Mouse (Mus musculus) kidney, embryonic 16.5 days (tissue): ENCODE results near the gene Btg2. TPM values are rescaled to one million over a fixed set of nuclear protein-coding genes. Genes with fewer than 3 reads are reported as not detected.
A peak's percentile ranks its signal among the peaks of the same experiment; 100 is the strongest.

Experiments
- ATAC-seq: fragments of 200-750 bp; cut with Nextera tagmentation; 2 replicates; pipeline ENCODE4 v1.8.0; 2017; ENCODE audit warnings: moderate TSS enrichment; ENCODE audit not compliant: low FRiP score, low TSS enrichment
- H3K27ac ChIP-seq: fragments of 300-500 bp; sonication (generic); 2 replicates; pipeline ENCODE4 v1.5.1; 2014; ENCODE audit warnings: low read length
- H3K27me3 ChIP-seq: fragments of 300-500 bp; sonication (generic); 2 replicates; pipeline ENCODE4 v1.6.1; 2014; ENCODE audit warnings: low read length, control low read depth, mixed read lengths; ENCODE audit not compliant: insufficient read depth
- H3K36me3 ChIP-seq: fragments of 300-500 bp; sonication (generic); 2 replicates; pipeline ENCODE4 v1.6.1; 2014; ENCODE audit warnings: low read length, control low read depth, mixed read lengths; ENCODE audit not compliant: insufficient read depth
- H3K4me1 ChIP-seq: fragments of 300-500 bp; sonication (generic); 2 replicates; pipeline ENCODE4 v1.6.1; 2014; ENCODE audit warnings: low read length, control low read depth, mixed read lengths; ENCODE audit not compliant: insufficient read depth
- H3K4me2 ChIP-seq: fragments of 300-500 bp; sonication (generic); replicated peaks from 2 replicates; pipeline ENCODE4 v1.6.1; 2014; ENCODE audit warnings: low read depth, low read length
- H3K4me3 ChIP-seq: fragments of 300-500 bp; sonication (generic); 2 replicates; pipeline ENCODE4 v1.5.1; 2014; ENCODE audit warnings: mild to moderate bottlenecking, low read length
- H3K9ac ChIP-seq: fragments of 300-500 bp; sonication (generic); replicated peaks from 2 replicates; pipeline ENCODE4 v1.6.1; 2014; ENCODE audit warnings: low read length
- H3K9me3 ChIP-seq: fragments of 300-500 bp; sonication (generic); 2 replicates; pipeline ENCODE4 v1.6.1; 2016; ENCODE audit warnings: low read length, control low read depth
- WGBS: fragments of 180-500 bp; shearing (Covaris S2); extraction: QIAGEN DNeasy Blood & Tissue Kit; methylation state at CpG from one replicate; pipeline ENCODE4 v1.1.7; 2014; 5-methylcytosine and 5-hydroxymethylcytosine counted together
- polyA plus RNA-seq: library from polyadenylated mRNA; unstranded; fragments of >200 nt; fragmentation: Nextera tagmentation; extraction: Ambion mirVana; gene quantifications from 2 replicates; pipeline ENCODE4 v1.2.1, GENCODE M21; 2015

Gene Btg2
- polyA plus RNA-seq, 1 experiment from 2014 or later: 38.2 TPM

DNA sequence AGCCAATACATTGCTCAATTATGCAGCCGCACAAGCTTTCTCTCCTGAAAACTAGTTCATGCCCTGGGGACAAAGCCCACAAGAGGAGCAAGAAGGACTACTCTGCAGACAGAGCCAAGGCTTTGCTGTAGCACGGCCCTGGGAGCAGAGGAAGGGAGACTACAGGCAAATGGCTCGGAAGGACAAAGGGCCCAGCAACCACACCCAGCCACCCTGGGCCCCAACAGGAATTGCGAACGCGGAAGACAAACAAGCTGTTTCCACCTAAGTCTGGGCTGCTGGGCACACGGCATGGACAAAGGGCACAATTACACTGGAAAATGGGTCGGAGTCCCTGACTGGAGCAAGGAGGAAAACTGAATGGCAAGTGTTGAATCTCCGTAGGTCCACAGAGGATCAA lies 23.9 kb downstream of the Btg2 start:
- Histone ChIP-seq H3K9me3 (no peaks in the 10 kb centered on the region), H3K4me3 (no peak overlapping the region), H3K4me2 (no peak overlapping the region), H3K4me1 (peaks cover 21% of the 10 kb centered on the region), H3K36me3 (no peaks in the 10 kb centered on the region), H3K27me3 (no peaks in the 10 kb centered on the region), H3K27ac (peak overlapping the region; percentile 22; the same call in 1 of the 2 replicates), H3K9ac (no peak overlapping the region; the same call in 1 of the 2 replicates)
- no peak for ATAC-seq
- WGBS: 48% methylated on average over 9 of the region's 9 CpGs

DNA sequence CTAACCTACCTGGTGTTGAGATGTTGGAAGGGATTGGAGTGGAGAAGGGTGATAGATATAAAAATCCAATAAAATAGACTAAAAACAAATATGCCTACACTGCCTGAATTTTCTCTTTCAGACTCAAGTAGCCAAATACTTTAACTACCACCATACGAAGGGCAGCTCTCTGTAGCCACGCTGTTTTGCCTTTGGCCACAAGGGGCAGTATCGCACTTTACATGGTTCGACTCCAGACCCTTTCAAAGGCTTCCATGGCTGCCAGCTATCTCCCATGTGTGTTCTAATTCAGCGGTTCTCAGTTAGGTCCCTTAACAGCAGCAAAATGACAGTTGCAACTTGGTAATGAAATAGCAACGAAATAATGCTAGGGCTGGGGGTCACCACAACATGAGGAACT lies 25.7 kb downstream of the Btg2 start:
- Histone ChIP-seq H3K4me3 (no peak overlapping the region), H3K9me3 (no peaks in the 10 kb centered on the region), H3K27ac (no peak overlapping the region), H3K36me3 (no peaks in the 10 kb centered on the region), H3K27me3 (no peaks in the 10 kb centered on the region), H3K9ac (no peak overlapping the region), H3K4me1 (peaks cover 9% of the 10 kb centered on the region; the same call in 1 of the 2 replicates), H3K4me2 (no peak overlapping the region)
- 6% methylated on average over 6 of the region's 6 CpGs for WGBS
- ATAC-seq: no peak

DNA sequence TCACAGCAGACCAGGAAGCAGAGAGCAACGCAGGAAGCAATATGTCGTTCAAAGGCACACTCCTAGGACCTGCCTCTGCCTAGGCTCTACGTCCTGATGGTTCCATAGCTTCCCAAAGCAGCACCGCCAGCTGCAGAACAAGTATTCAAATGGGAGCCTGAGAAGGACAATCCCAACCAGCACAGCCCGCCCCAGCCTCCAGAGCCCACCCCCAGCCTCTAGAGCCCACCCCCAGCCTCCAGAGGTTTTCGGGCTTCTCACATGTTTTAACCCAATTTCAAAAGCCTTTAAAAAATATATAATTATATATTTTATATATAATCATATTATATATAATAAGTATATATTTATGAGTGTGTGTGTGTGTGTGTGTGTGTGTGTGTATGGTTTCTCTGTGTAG lies 29.4 kb downstream of the Btg2 start:
- Histone ChIP-seq H3K36me3 (no peaks in the 10 kb centered on the region), H3K27me3 (peaks cover 6% of the 10 kb centered on the region; the same call in 1 of the 2 replicates), H3K4me2 (no peak overlapping the region), H3K4me1 (peaks cover 8% of the 10 kb centered on the region), H3K9me3 (no peaks in the 10 kb centered on the region), H3K9ac (no peak overlapping the region), H3K4me3 (no peak overlapping the region), H3K27ac (no peak overlapping the region)
- no peak for ATAC-seq
- 77% methylated on average over 6 of the region's 6 CpGs for WGBS

DNA sequence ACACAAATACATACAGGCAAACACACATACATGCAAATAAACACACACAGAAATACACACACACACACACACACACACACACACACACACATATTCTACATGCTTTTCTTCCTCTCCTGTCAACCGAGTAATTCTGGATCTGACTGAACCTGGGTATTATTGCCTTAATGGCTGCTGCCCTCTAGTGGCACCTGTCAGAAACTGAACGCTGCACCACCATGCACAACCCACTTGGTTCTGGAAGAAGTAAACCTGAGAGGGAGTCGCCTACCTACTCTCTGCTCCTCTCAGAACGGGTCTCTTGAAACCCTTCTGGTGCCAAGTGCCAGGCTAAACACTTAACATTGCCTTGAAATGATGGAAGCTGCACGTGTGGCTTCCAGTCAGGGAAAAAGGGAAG lies 30.2 kb downstream of the Btg2 start:
- Histone ChIP-seq H3K36me3 (no peaks in the 10 kb centered on the region), H3K4me2 (no peak overlapping the region), H3K4me1 (peaks cover 8% of the 10 kb centered on the region), H3K9me3 (no peaks in the 10 kb centered on the region), H3K27ac (no peak overlapping the region), H3K4me3 (no peak overlapping the region), H3K27me3 (peaks cover 6% of the 10 kb centered on the region; the same call in 1 of the 2 replicates), H3K9ac (no peak overlapping the region)
- WGBS: 7% methylated on average over 5 of the region's 5 CpGs
- ATAC-seq: no peak; the same call in 1 of the 2 replicates

DNA sequence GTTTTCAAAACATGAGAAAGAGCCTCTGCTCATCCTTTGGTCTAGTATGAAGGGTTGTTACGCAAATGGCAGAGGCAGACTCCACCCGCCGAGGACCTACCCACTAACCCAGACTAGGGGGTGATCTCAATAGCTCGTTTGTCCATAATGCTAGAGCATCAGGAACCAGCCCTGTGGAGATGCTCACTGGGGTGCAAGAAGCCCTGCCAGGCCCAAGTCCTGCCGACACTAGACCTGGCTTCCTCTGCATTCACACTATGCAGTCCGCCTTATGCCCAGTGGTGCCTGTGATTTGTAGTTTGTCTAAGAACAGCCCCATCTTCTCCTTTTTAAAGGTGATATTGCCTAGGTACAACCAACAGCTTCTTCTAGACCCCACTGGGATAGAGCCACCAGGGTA lies 31.5 kb downstream of the Btg2 start:
- no peak overlapping the region for H3K27ac ChIP-seq

DNA sequence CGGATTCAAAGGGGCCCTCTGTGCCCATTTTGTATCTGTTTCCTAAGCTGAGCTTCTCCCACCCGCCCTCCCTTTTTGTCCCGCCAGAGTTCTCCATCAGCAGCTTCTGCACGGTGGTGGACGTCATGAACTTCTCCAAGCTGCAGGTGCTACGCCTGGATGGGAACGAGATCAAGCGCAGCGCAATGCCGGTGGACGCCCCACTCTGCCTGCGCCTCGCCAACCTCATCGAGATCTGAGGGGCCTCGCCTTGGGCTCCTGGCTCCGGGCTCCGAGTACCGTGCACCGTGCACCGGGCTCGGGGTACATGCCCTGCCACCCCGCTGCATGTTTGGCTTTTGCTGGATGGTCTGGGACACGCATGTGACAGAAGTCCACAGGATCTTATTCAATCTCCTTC lies 32.5 kb downstream of the Btg2 start:
- peak overlapping the region; percentile 61 for H3K4me2 ChIP-seq
- peak overlapping the region; percentile 63 for H3K9ac ChIP-seq
- H3K4me1 ChIP-seq: peaks cover 8% of the 10 kb centered on the region
- peak overlapping the region; percentile 28 for H3K4me3 ChIP-seq
- no peaks in the 10 kb centered on the region for H3K36me3 ChIP-seq
- 20% methylated on average over 23 of the region's 23 CpGs for WGBS
- peak; percentile 49; the same call in 1 of the 2 replicates for ATAC-seq
- H3K27ac ChIP-seq: no peak overlapping the region
- H3K27me3 ChIP-seq: peaks cover 6% of the 10 kb centered on the region; the same call in 1 of the 2 replicates
- H3K9me3 ChIP-seq: no peaks in the 10 kb centered on the region

More for the DNA sequence above, 31.5 kb downstream of the Btg2 start:
- H3K4me2 ChIP-seq: no peak overlapping the region
- ATAC-seq: no peak
- no peak overlapping the region for H3K4me3 ChIP-seq
- no peak overlapping the region for H3K9ac ChIP-seq
- H3K36me3 ChIP-seq: no peaks in the 10 kb centered on the region
- H3K9me3 ChIP-seq: no peaks in the 10 kb centered on the region
- H3K27me3 ChIP-seq: peaks cover 6% of the 10 kb centered on the region; the same call in 1 of the 2 replicates
- WGBS: 80% methylated on average over 6 of the region's 6 CpGs
- H3K4me1 ChIP-seq: peaks cover 8% of the 10 kb centered on the region

DNA sequence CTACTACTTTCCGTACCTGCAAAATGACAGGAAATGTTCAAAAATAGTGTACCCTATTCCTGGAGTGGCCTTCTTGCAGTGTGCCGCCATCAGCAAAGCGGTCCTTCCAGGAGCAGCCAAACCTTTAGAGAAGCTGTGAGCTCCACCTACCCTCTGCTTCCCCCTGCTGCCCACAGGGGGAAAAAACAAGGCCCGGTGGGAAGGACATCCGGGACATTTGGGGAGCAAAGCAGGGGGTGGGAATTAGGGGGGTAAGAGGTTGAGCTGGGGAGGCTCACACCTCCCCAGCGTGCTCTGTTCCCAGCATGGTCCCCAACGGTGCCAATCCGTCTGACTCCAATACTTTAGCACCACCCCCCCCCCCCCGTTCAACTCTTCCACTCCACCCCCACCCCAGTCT lies 32.9 kb downstream of the Btg2 start:
- Histone ChIP-seq H3K4me1 (peaks cover 8% of the 10 kb centered on the region), H3K4me2 (peak overlapping the region; percentile 61), H3K4me3 (peak overlapping the region; percentile 28), H3K9ac (peak overlapping the region; percentile 63), H3K36me3 (no peaks in the 10 kb centered on the region), H3K9me3 (no peaks in the 10 kb centered on the region), H3K27ac (no peak overlapping the region), H3K27me3 (peaks cover 6% of the 10 kb centered on the region; the same call in 1 of the 2 replicates)
- 6% methylated on average over 8 of the region's 9 CpGs for WGBS
- peak; percentile 60; the same call in 1 of the 2 replicates for ATAC-seq

DNA sequence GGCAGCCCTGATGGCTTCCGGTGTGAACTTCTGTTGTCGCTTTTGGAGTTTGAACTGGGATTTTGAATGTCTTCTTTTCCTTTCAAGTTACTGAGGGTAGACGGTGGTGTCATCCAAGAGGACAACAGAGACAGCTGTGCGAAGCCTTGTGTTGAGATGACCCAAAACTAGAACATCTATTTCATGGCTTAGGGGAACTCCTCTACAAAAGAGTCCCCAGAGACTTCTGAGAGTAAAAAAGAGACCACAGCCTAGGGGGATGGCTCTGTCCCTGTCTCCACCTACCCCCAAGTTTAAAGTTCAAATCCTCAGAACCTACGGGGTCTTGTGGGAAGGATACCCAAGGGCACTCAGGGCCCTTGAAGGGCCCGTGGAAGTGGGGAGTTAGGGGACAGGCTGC lies 34.1 kb downstream of the Btg2 start:
- Histone ChIP-seq H3K4me1 (peaks cover 8% of the 10 kb centered on the region), H3K36me3 (no peaks in the 10 kb centered on the region), H3K4me3 (no peak overlapping the region), H3K27me3 (peaks cover 6% of the 10 kb centered on the region; the same call in 1 of the 2 replicates), H3K9me3 (no peaks in the 10 kb centered on the region), H3K4me2 (no peak overlapping the region), H3K9ac (no peak overlapping the region), H3K27ac (no peak overlapping the region)
- ATAC-seq: no peak
- WGBS: 90% methylated on average over 6 of the region's 6 CpGs

DNA sequence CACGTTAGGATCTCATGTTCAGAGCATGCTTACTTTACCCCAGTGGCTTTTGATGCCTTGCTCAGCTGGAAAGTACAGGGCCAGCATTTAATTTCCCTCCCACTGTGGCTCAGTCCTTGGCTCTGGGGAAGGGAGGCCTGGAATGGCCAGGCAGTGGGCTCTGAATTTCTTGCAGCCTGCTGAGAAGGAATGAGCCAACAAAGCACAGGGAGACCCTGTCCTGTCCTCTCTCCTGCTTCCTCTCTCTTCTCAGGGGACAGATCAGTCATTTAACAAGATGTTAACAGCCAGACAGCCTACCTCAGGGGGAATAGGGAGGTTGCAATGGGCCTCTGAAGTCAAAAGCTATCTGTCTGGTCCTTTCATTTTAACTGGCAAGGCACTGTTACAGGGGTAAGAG lies 36.6 kb downstream of the Btg2 start:
- H3K9ac ChIP-seq: 0 out of 2 replicates have a peak overlapping the region, but pooled peaks have one; percentile 25
- no peak overlapping the region for H3K4me2 ChIP-seq
- ATAC-seq: no peak
- H3K4me1 ChIP-seq: peaks cover 13% of the 10 kb centered on the region
- H3K27me3 ChIP-seq: peaks cover 6% of the 10 kb centered on the region; the same call in 1 of the 2 replicates
- no peak overlapping the region for H3K27ac ChIP-seq
- 29% methylated on average over 1 of the region's 1 CpGs for WGBS
- no peaks in the 10 kb centered on the region for H3K36me3 ChIP-seq
- no peak overlapping the region for H3K4me3 ChIP-seq
- no peaks in the 10 kb centered on the region for H3K9me3 ChIP-seq

DNA sequence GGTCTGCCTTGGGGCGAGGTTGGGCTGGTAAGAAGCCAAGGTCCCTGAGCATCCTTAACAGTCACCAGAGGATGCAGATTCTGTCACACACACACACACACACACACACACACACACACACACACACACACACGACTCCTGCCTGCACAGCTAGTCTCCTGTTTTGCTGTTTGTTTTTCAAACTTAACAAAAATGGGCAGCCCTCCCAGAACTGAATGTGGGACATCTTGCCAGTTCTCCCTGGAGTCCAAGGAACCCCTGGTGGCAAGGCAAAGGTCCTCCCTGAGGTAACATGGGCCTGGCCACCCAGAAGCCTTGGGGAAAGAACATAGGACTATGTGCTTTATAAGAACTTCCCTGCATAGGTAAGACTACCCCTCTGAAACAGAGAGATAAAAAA lies 37.0 kb downstream of the Btg2 start:
- Histone ChIP-seq H3K27ac (no peak overlapping the region), H3K4me3 (no peak overlapping the region), H3K27me3 (peaks cover 4% of the 10 kb centered on the region; the same call in 1 of the 2 replicates), H3K9ac (no peak overlapping the region), H3K4me1 (peaks cover 17% of the 10 kb centered on the region), H3K36me3 (no peaks in the 10 kb centered on the region), H3K9me3 (no peaks in the 10 kb centered on the region), H3K4me2 (no peak overlapping the region)
- WGBS: 71% methylated on average over 2 of the region's 2 CpGs
- no peak for ATAC-seq
